Mouse (Mus musculus): Measurements from ENCODE around the gene Ogfrl1.
A peak's percentile ranks its signal among the peaks of the same experiment; 100 is the strongest.
"Not testable (repeated sequence)": the region's sequence is repeated elsewhere in the genome, so short reads cannot be mapped to it uniquely, and the experiment has no call there.

The Ogfrl1 gene

GRCm38 (mm10) chr1:23397623-23398022, at the start of gene Ogfrl1:
TSS of gene Ogfrl1 (minus strand) at chr1:23397772.
- DNase-seq = no peak

GRCm38 (mm10) chr1:23445736-23446424, 48.3 kb upstream of the Ogfrl1 start:
- DNase-seq = no peak

DNA sequence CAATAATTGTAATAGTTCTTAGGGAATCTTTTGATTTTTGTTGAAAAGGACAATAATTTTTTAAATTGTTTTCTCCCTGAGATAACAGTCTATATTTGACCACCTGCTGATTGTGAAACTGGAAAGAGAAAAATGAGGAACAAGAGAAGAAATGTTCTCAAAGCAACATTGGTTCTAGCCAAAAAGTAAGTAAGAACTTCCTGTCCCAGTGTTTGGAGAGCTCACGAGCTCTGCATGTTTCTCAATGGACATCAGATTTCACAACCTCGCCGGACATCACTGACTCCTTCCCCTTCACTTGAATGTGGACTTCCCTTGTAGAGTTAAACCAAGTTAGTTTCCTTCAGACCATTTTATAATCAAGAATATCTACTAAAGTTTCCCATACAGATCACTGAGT, 36.0 kb upstream of the Ogfrl1 start:
- no peak for DNase-seq

DNA sequence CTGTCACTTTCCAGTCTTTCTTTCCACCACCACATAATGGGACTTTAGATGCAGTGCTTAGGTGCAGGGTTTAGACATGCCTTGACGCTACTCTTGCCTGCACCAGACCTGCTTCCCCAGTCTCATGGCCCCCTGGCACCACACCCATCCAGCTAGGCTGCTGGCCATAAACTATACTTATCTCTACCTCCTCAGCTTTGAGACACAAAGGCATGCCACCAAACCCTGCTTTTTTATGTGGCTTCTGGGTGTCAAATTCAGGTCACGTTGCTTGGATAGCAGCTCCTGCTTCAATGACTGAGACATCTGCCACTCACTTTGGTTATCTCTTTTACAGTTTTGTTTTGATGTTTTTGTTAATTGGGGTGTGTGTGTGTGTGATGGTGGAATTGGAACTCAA, 28.9 kb upstream of the Ogfrl1 start:
- DNase-seq = no peak

DNA sequence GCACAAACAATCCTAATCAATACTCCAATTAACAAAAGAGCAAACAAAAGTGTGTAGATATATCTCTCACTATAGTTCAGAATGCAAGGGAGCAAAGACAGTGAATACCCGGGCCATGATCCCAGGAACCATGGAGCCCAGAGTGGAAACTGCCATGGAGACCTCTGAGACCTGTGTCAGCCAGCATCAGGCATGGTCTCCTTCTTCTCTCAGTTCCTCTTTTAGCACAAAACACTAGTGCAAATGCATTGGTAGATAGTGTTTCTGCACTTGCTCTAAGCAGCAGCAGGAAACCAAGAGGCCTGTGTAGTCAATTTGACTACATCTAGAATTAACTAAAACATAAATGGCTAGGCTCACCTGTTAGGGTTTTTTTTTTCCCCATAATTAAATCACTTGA, 21.4 kb upstream of the Ogfrl1 start:
- DNase-seq = no peak

DNA sequence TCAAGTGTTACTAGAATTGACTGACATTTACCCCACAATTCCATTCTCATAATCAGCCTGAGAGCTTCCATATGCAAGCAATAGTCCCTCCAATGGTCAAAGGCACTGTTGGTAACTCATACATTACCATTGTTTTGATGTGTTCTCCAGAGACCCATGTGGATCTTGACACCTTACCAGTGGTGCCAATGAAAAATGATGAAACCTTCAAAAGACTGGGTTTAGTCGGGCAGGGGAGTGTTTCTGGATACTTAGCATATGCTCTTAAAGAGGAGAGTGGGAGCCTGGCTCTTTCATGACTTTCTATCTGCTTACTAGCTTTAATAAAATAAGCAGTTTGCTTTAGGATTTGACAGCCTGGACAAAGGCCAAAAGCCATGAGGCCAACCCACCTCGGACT, 20.5 kb upstream of the Ogfrl1 start:
- DNase-seq = no peak

GRCm38 (mm10) chr1:23417562-23417961, 20.0 kb upstream of the Ogfrl1 start:
- no peak for DNase-seq

- no peak for DNase-seq
Measured at GRCm38 (mm10) chr1:23411533-23411932, 14.0 kb upstream of the Ogfrl1 start.

GRCm38 (mm10) chr1:23409960-23410359, 12.4 kb upstream of the Ogfrl1 start:
- no peak for DNase-seq

- no peak for DNase-seq
Measured at GRCm38 (mm10) chr1:23402401-23402800, 4.8 kb upstream of the Ogfrl1 start.

DNA sequence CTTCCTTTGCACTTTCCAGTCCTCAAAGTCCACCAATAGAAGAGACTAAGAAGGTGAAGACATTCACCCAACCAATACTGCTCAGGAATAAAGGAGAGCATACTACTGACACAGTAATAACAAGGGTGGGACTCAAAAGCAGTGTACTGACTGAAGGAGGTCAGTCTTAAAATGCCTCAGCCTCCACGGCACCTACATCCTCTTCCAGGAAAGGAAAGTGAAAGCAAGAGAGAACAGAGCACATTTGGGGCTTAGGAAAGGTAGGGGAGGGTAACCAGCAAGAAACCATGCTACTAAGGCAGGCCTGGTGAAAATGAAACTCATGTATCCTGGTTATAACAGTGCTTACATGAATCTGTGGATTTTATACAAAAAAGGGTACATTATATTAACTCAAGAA, 2.0 kb upstream of the Ogfrl1 start:
- DNase-seq = no peak

- DNase-seq = not testable (repeated sequence)
Measured at GRCm38 (mm10) chr1:23394356-23394755, 3.2 kb downstream of the Ogfrl1 start.

DNA sequence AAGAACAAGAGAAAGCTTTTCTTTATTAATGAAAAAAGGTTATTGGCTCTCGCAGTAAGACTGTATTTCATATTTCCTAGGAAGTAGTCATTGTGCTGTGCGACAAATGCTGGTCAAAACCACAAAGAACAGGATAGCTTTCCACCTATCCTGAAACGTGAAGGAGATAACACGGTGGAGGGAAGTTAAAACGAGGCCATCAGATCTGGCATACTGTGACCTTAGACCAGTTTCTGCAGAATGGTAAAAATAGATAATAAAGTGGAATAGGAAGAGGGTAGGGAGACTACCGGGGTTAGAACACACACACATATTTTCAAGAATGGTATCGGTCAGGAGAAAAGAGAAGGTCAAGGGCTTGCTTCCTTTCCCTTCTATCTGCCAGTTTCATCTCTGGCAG, 5.8 kb downstream of the Ogfrl1 start:
- no peak for DNase-seq

- DNase-seq = no peak
Measured at GRCm38 (mm10) chr1:23384326-23384725, 13.2 kb downstream of the Ogfrl1 start.

DNA sequence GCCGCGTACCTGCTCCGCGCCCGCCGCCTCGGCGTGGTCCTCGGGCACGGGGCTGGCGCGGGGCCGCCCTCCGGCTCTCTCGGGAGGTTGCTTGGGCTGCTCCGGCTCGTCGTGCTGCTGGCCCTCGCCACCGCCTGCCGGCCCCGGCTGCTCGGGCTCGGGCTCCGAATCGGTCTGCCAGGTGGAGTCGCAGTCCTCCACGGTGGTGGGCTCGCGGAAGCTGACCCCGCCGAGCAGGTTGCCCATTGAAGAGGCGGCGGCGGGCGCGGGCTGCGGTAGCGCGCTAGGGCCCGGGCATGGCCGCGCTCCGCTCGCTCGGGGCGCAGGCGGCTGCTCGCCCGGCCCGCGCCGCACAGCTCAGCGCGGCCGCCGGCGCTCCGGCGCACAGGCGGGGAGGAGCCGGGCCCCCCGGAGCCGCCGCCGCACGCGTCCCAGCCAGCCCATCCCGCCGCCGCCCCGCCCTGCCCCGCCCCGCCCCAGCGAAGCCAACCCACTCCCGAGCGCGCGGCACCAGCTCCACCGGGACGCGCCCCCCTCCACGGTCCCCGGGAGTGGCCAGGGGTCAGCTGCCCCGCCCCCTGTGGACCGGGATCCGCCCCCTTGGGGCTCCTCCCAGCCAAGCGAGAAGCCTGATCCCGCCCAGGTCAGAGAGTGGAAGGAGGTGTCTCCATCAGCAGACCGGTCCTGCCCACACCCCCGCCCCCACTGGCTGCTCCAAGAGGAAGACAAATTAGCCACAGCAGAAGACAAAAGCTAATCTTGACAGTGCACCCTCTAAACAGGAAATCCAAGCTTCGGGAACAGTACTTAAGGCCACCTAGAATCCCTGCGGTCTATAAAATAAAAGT, 14.5 kb downstream of the Ogfrl1 start:
- peak; percentile 94 for DNase-seq

- DNase-seq = no peak
Measured at GRCm38 (mm10) chr1:23382461-23382805, 15.1 kb downstream of the Ogfrl1 start.

DNA sequence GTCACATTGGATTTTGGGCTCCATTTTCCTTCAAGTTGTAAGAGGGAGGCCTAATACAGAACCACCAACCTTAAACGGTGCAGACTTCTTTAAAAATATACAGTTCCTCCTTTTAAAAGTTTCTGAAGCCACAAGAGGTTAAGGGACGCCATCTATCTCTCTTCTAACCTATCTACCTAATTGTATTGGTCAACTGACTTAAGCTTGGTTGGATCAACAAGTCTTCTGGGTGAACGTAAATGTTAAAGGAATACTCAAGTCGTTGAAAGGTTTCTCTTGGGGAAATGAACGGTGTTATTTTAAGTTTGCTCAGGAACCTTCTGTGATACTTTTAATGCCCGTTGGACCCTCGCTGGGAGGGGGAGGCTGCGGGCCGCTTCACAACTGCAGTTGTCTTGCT, 15.5 kb downstream of the Ogfrl1 start:
- no peak for DNase-seq

DNA sequence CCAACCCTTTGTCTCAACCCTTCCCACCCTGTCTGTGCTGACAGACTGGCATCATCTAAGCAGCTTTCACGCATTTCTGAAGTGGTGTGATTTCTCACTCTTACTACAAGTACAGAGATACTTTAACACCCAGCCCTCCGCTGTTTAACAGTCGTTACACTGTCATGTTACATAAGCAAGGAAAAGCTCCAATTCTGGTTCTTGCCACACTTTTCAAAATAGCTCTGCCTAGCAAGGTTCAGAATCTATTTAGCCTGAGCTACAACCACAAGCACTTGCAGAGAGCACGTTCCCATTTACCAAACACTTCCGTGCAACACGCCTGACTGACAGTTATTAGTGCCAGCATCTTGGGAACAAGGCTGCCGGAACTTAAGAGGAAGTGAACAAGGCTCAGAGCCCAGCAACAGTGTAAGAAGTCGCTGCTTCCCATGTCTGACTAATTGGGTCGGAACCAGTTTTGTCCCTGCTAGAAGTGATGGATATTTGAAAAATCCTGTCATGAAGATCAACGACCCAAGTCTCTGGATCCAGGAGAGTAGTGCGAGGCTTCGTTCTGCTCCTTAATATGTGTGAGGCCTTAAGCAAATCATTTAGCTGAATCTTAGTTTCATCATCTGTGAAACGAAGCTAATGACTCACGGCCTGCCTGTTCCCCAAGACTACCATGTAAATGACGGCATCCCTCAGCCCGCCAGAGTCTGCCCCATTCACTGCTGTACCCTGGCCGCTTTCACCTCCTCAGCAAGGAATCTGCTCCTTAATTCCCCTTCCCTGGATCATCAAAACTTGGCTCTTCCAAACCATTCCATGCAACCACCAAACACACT, 17.4 kb downstream of the Ogfrl1 start:
- DNase-seq = no peak

DNA sequence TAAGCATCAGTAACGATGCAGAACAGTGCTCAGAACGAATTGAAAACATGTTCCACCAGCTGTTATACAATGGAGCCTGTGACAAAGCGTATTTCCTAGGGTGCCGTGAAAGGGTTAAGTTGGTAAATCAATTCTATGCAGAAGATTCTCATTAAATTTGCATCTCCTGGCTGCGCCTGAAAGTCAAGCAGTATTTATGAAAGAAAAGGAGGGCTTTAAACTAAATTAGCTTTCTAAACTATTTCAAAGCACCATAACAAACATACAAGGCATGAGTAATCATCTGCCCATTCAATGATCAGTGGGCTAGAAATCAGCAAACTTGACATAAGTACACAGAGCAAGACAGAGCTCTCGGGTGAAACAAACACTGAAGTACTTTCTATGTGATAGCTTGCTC, 18.3 kb downstream of the Ogfrl1 start:
- DNase-seq = no peak

DNA sequence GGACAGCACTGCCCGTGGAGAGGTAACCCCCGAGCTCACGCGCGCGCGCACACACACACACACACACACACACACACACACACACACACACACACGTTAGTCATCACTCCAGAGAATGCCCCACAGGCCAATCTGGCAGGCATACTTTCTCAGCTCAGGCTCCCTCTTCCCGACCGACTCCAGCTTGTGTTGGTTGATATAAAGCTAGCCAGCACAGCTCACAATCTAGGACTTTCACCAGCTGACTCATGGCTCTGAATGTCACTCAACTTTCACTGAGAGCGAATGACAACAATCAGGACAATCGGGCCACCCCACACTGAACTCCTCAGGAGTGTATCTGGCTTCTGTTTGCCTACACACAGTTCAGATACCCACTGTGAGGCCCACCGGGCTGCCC, 20.0 kb downstream of the Ogfrl1 start:
- DNase-seq = no peak

DNA sequence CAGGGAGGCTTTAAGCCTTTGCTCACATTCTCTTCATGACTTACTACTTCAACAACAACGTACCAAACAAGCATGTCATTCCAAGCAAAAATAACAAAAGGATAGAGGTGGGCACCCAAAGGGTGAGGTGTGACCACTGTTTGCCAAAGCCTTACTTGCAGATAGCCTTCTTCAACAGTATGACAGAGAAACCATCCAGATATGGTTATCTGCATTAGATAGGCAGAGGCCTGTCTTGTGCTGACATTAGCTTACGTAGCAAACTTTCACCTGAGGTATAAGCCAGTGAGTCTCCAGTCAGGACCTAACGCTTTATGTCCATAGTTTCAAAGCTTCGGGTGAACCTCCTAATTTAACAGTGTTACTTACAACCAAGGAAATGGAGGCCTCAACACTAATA, 23.4 kb downstream of the Ogfrl1 start:
- no peak for DNase-seq

DNA sequence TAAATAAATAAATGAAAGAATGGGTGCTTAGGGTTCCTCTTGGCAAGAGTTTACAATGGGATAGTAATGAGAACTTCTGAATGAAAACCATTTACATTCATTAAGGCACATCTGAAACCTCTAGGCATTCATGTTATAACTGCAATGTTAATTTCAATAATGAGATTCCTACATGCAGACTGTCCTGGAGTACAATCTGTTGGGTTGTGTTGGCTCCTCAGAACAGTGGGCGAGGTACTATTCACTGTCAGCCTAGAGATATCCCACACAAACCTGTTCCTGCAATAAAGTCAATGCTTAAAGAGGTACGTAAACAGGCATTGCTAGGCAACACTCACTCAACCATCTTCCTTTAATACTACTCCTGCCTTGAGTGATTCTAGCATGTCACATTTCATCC, 32.0 kb downstream of the Ogfrl1 start:
- DNase-seq = no peak

GRCm38 (mm10) chr1:23352895-23353294, 44.7 kb downstream of the Ogfrl1 start:
- no peak for DNase-seq

- no peak for DNase-seq
Measured at GRCm38 (mm10) chr1:23351756-23352155, 45.8 kb downstream of the Ogfrl1 start.
